Mouse (Mus musculus): Measurements from ENCODE around the gene Rag1.

The Rag1 gene

DNA sequence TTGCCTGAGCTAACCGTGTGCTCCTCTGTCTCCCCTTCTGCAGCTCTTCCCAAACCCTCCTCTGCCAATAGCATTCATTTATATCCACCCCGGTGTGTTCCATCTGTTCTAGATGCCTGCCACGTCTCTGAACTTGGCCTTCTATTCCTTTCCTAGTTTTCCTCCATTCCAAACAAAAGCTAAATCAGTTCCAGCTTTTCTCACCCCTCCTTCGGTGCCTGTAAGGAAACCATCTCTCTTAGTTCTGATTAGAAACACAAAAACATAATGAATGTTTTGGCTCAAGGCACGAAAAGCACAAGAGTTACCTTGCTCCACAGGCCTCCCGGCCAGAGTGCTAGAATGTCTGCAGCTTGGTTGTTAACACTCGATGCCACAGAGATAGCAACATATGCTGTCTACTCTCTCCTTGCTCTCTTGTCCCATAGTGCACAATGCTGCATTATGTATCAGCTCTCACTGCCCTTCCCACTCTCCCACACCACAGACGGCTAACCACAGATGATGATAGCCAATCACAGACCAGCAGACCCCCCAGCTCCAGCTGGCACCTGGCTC, at the start of gene Rag1, which contains the start of gene B230118H07Rik:
TSS of gene Rag1 (minus strand) at position 388 of the 558 bp plus-strand sequence.
TSS of gene B230118H07Rik (minus strand) at position 419 of the 558 bp plus-strand sequence.
- DNase-seq (ENCODE audit: low read depth): no peak

DNA sequence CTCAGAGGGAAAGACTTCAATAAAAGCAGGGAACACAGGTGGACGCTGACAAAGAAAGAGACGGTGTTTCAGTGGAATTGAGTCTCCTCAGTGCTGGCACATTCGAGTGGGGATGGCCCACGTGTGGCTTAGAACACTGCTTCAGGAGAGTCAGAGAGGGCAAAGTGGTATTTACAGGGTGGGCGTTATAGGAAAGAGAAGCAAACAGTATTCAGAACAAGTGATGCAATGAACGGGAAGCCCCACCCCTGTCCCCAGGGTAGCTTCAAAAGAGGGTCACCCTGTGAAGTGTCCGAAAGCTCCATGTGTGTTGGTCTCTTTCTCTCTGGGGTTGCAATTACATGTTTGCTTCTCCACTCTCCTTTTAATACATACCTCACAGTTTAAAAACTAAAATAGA, 46.3 kb upstream of the Rag1 start:
- no peak for DNase-seq (ENCODE audit: low read depth)

DNA sequence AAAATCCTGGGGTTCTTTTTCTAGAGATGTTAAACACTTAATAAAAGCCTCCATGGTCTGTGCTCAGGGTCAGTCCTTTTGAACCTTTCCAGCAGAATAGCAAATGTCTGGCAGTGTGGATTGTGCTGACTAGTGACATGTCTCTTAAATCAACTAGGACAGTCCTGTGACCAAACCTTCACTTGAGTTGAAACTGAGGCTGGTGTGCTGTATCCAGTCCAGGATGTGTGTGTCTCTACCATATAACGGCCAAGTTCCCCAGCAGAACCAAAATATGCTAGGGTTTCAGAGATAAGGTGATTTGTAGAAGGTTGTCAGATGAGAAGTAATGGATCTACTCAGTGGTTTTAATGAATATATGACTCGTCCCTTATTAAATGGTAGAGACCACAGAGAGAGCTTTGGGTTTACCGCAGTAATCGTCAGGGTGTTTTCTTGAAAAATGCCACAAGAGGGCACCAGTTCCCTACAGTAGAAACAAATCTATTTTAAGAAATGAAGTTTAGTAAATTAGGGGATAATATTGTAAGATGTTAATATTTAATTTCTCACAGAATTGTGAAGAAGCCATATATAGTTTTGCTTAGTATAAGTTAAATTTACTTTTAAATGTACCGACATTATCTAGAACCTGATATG, 44.4 kb upstream of the Rag1 start:
- no peak for DNase-seq (ENCODE audit: low read depth)

DNA sequence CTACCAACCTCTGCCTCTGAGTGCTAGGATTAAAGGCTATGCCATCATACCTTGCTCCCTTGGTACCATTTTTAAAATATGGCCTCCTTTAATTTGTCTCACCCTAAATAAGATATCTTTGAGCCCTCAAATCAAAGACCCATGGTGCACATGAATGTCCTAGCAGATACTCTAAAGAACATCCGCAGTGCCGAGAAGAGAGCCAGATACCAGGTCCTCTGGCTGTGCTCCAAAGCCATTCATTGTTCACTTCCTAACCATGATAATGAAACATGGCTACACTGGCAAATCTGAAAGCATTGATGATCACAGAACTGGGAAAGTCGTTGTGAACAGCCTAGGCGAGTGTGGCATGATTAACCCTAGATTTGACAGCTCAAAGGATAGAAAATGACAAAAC, 43.7 kb upstream of the Rag1 start:
- DNase-seq (ENCODE audit: low read depth): no peak

DNA sequence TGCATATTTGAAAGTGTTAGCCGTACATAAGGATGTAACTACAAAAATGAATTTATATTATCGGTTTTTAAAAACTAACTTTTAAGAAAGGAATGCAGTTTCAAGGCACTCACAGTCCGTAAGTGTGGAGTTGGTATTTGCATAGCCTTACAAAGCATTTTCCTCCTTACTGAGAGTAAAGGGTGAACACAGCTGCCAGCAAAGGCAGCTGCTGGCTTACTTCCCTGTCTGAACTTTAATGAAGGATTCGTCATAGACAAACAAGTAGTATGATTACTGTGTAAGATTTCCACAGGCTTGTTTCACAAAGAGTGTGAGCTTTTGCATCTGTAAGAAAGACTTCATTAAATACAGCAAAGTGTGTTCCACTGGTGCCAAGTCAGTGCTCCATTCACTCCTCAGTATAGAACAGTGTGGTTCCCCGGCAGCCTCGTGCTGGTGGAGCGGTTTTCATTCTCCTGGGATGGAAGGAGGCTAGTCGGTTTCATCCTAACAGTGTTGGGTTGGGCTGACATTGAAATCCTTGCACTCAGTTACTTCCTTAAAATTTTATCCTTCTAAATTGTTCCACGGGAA, 41.0 kb upstream of the Rag1 start:
- DNase-seq (ENCODE audit: low read depth): no peak

DNA sequence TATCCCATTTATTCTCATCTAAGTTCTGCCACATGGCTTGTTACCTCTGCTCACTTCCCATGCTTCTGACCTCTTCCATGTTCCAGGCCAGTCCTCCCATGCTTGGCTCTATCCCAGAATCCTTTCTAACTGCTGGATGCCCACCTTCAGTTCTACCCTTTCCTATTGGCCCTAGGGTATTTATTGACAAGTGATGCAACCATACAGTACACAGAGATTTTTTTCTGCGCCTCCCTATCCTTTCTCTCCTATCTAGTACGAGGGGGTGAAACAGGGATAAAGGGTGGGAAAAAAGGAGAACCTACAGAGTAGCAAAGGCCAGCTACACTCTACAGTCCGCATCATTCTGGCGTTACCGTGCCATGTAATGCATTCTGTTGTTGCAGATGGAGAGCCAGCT, 38.7 kb upstream of the Rag1 start:
- no peak for DNase-seq (ENCODE audit: low read depth)

DNA sequence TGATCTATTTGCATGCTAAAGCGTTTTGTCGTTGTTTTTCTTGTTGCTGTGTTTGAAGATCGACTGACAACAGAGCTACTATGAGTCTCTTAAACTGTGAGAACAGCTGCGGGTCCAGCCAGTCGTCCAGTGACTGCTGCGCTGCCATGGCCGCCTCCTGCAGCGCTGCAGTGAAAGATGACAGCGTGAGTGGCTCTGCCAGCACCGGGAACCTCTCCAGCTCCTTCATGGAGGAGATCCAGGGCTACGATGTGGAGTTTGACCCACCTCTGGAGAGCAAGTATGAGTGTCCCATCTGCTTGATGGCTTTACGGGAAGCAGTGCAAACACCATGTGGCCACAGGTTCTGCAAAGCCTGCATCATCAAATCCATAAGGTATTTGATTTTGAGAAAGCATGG, 35.1 kb upstream of the Rag1 start:
- DNase-seq (ENCODE audit: low read depth): no peak

DNA sequence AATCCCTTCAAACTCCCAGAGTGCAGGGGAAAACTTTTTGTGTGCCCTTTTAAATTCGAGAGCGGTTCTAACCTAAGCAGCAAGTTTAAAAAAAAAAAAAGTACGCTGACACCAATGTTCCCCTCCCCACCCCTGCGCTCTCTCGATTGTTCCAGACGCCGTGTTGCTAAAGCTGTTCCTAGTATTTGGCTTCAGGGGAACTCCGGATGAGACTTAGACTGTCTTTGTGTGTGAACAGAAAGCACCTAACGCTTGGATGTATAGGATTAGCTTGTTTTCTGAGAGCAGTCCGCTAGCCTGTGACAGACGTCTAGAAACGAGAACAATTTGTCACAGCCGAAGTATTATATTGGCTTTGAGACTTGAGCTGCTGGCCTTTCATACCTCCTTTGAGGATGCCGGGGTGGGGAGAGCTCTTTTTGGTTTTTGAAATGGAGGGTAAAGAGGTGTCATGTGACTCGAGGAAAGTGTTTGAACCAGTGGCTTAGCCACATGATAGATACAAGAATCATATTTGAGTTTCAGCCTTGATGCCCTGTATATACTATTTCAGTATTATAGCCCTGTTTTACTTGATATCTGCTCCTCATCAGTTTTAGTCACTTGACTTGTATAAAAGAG, 30.0 kb upstream of the Rag1 start:
- peak; percentile 73 for DNase-seq (ENCODE audit: low read depth)

DNA sequence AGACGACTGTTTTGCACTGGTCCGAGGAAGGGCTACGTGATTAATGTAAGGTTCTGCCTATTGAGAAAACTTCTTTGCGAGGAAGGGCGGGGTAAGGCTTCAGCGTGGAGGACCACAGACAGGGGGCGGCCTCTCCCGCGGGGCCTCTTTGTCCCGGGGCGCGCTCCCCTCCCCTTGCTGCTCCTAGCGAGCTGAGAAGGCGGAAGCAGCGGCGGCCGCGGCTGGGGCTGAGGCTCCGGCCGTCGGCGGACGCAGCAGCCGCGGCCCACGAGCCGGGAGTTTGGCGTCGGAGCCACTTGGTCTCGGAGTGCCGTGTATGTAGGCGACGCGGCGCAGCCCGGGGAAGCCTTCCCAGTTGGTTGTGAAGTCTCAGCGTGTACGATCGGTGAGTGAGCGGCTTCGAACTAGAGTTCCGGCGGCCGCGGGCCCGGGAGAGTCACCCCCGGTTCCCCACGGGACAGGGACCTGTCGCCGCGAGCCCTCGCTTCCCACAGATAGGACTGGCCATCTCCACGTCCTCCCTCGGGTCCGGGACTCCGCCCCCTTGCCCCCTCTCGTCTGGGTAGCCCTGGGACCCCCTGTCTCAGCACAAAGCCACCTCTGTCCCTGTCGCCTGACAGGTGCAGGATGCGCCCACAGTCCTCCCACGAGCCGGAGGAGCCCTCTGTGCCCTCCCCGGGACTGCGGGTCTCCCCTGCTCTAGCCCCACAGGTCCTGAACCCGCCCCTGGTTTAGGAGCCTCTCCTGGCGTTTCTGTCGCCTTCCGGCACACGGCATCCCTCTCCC, 29.1 kb upstream of the Rag1 start, which contains the start of gene Traf6:
TSS of gene Traf6 (plus strand) at position 194 of the 786 bp plus-strand sequence.
- peak; percentile 75 for DNase-seq (ENCODE audit: low read depth)

DNA sequence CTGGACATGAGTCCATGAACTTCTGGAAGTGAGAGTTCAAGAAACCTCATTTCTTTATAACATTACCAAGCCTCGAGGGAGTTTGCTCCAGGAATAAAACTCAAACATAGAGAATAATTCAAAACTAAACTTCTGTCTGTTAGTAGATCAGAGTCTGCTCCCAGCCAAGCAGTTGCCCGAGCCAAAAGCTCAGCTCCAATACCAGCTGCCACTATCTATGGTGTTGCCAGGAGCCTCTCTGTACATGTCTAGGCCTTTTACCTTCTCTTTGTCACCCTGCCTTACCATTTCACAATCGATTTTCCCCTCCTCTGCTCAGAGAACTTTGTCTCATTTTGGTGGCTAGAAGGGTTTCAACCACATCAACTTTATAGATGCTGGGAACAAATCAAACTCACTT, 24.2 kb upstream of the Rag1 start:
- DNase-seq (ENCODE audit: low read depth): no peak

DNA sequence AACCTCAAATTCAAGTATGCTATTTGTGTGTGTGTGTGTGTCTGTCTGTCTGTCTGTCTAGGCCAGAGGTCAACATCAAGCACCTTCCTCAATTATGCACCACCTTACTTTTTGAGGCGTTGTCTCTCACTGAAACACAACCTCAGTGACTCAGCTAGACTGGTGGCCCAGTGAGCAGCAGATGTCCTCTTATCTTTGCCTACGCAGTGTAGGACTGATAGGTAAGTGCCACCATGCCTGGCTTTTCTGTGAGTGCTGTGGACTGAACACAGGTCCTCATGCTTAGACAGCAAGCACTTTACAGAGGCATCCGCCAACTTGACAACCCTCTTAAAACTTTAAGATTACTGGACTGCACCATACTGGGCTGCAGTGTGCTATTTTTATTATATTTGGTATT, 19.4 kb upstream of the Rag1 start:
- no peak for DNase-seq (ENCODE audit: low read depth)

DNA sequence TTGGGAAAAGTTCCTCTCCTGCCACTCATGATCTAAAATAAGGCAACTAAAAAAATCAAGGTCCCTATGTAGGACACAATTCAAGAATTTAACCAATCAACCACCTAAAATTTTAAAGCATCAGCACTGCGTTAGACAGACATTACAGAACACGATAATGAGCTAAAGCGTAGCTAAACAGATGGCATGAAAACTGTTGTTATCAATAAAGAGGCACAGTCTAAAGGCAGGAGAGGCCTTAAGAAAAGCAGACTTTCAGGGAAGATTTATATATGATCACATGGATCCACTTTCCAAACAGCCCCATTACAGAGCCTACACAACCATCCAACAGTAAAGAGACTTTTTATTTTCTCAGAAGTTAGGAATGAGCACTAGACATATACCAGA, 16.4 kb upstream of the Rag1 start:
- DNase-seq (ENCODE audit: low read depth): no peak

DNA sequence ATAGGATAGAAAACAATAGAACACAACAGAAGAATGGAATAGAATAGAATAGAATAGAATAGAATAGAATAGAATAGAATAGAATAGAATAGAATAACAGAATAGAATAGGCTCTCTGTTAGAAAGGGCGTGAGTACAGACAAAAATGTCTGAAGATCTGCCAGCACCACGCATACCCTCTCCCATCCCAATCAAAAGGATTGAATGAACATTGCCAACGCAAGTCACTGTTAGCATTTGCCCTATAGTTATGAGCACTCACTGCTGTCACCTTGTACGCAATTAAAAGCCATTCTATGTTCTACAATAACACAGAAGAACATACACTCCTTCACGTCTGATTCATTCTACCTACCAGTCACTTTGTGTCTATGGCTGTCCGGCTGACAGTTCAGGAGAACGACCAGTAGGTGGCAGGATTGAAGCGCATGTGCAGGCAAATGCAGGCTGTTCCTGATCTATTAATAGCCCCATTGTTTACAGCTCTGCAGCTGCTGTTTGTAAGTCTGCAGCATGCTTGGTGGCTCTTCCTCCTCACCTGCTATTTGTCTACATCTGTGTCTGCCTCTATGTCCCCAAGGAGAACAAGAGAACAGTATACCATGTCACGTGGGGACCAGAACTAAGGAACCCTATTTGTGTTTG, 15.9 kb upstream of the Rag1 start:
- DNase-seq (ENCODE audit: low read depth): peak; percentile 46

DNA sequence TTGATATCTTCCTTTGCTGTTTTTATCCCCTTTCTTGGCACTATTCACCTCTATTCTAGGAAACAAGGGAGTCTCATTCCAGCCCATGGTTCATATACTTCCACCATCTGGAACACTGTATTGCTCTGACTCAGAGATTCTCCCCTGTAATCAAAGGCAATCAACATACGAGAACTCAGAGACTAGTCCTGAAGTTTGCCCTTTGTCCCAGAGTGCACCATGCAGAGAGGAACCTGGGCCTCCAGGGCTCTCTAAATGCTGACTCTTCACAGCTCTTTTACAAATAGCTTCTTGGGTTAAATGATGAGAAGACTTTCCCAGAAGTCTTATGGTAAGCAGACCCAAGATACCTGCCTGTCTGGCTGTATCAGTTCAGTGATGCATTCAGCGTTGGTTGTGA, 11.2 kb upstream of the Rag1 start:
- no peak for DNase-seq (ENCODE audit: low read depth)

DNA sequence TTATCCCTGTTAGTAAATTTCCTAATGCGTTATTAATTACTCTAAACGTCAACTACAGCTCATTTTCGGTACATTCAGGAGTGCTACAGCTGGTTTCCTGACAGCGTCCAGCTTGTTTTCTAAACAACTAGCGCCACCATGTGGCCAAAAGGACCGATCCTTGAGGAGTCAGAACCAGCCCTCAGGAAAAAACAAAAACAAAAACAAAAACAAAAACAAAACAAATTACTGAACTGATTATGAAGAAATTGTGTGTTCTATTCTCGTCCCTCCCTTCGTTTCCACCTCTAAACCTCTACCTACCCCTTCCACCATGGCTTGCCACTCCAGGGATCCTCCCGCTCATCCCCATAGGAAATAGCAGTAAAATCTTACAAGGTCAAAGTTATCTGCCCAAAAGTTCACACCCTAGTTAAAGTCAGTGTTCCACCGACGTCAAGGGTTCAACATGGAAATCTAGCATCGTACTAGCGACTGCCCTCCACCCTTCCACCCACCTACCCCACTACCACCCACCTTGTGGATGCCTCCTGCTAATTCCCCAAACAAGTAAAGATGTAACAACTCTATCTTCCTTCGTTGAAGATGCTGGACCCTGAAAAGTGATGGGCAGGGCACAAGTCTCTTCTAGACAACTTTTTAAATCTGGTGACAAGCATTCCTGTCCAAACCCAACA, 3.8 kb upstream of the Rag1 start:
- peak; percentile 63 for DNase-seq (ENCODE audit: low read depth)

DNA sequence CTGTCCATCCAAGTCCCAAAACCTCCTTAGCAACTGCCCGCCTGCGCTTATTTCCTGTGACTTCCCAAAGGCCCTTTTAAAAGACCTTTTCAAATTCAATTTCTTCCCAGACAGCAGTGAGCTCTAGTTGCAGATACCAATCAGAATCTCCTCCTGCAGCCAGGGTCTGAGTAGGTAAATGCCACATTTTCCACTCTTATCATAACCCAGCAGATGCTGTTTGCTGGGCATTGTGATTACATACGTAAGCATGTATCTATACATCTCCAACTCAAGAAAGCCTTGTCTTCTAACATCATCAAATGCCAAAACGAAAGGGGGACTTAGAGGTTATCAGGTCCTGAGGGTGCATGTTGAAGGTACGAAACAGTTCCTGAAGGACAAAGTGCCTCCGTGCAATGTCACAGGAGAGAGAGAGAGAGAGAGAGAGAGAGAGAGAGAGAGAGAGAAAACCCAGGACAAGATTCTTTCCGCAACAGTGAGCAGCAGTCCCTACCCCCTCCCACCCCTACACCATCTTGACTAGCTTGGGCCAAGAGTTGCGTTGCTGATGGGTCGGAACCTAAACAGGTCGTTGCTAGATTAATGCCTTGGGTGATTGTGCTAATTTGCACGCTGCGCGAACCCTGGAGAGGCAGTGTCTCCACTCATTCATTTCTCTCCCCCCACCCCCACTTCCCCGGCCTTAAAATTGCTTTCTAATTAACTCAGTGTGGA, 3.1 kb upstream of the Rag1 start:
- peak; percentile 7 for DNase-seq (ENCODE audit: low read depth)

DNA sequence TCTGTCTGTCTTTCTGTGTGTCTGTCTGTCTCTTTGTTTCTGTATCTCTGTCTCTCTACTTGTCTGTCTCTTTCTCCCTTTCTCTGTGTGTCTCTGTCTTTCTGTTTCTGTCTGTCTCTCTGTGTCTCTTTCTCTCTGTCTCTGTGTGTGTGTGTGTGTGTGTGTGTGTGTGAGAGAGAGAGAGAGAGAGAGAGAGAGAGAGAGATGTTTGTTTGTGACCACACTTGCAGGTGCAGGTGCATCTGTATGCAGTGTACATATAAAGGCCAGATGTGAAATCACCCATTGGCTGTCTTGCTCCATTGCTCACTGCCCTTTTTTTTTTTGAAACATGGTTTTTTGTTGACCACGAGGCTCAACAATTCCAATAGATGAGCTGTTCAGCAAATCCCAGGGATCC, 1.1 kb upstream of the Rag1 start:
- DNase-seq (ENCODE audit: low read depth): no peak

DNA sequence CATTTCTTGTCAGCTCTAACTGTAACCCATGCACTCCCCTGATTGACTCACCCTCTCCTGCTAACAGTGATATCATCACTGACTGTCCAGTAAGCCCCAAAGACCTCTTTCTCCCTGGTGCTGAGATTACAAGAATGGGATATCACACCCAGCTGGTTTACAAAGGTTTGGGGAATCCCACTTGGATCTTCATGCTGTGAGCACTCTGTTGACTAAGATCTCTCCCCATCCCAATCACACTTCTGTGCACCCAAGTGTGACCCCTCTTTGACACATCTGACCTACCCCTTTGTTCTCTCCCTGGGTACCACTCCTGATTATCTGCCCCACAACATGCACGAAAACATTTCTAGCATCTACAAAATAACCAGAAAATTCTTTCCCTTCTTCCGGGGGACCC, 940 bp downstream of the Rag1 start:
- DNase-seq (ENCODE audit: low read depth): no peak

DNA sequence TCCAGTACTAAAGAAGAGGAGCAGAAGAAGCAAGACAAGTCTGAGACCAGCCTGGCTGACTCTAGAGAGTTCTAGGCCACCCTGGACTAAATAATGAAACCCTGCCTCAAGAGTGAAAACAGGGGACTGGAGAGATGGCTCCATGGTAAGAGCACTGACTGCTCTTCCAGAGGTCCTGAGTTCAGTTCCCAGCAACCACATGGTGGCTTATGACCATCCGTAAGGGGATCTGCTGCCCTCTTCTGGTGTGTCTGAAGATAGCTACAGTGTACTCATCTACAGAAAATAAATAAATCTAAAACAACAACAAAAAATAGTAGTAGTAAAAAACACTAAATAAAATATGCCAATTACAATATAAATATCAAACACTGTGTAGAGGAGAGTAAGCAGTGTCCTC, 3.5 kb downstream of the Rag1 start:
- DNase-seq (ENCODE audit: low read depth): no peak

DNA sequence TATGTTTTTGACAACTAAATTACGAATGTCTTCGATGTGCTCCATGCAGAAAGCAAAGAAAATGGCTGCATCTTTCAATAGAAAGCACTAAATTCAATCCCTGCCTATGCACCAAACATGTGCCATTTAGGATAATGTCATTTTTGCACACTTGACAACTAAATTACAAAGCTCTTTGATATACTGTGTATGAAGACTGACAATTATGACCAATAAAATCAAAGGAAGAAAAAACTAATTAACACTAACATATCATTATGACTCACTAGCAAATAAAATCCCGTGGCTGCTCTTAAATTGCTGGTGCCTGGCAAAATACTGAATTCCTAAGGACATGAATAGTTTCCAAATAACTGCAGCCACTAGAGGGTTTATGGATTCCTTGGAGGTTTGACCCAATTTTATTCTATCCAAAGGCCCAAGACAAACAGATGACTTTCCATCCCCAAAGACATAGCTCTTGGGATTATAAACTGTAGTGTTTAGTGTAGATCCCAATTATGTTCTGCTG, 9.4 kb downstream of the Rag1 start:
- DNase-seq (ENCODE audit: low read depth): no peak
